Mouse (Mus musculus): Measurements from ENCODE around the gene Tcf23. TPM values are rescaled to one million over a fixed set of nuclear protein-coding genes. Genes with fewer than 3 reads are reported as not detected.

The Tcf23 gene
- under 1 TPM in 1 of 2 experiments, not detected in 1; 0.09 TPM for total RNA-seq (2021)
- long read RNA-seq, experiment 1, result 0 reads
- long read RNA-seq, experiment 2, result 0 reads

- intact Hi-C loops (cut with DNase I), result no loop called here
These were observed at the start of gene Tcf23 for GRCm38 (mm10) chr5:30968416-30968815. Gene Tcf23, plus strand, starts transcription at chr5:30968662.

DNA sequence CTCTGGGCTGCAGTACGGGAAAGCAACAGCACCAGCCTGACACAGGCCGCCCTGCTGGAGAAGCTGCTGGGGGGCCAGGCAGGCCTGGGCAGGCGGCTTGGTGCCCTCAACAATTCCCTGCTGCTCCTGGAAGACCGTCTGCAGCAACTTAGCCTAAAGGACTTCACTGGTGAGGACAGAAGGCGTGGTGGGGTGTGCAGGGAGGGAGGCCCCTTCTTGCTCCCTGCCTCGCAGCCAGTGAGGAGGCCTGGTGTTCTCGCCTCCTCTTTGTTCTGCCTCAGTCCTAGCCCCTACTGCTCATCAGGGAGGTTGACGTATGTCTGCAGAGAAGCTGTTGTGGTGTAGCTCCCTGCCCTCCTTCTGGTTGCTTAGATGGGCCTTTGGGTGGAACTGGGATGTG lies 49.8 kb upstream of the Tcf23 start:
- intact Hi-C loops (cut with DNase I), result loop anchor here (5.0 to 10.0 kb wide), 2 partner anchors 111 to 204 kb away; partner anchors contain the start of gene Dpysl5
- no peak for DNase-seq (ENCODE audit: low spot score in 2 of 2)

More at GRCm38 (mm10) chr5:30968416-30968815, at the start of gene Tcf23:
- no peak for DNase-seq (ENCODE audit: low spot score in 2 of 2)

DNA sequence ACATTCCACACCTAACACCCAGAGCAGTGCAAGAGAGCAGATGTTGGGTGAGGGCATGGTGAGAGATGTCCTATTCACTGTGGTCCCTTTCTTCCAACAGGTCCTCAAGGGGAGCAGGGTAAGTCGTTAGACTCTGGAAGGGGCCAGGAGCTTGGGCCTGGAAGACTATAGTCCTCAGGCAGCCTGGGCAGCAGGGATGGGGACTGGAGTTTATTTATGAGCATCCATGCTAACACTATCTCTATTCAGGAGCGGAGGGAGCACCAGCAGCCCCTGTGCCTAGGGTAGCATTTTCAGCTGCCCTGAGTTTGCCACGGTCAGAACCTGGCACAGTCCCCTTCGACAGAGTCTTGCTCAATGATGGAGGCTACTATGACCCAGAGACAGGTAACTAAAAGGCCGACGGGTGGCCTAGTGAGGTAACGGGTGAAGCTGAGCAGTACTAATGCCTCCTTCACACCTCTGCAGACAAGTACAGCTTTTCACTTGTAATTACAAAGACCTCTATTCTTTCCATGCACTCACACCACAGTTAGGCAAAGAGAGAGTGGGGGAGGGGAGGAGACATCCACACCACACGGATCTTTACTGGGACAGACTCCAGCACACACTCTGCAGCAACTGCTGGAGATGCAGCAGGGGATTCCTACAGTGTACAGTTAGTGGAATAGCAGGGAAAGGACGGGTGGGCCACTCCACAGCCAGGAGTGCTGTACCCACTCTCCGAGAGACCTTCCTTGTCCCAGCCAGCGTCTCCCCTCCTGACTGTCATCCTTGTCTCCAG lies 48.4 kb upstream of the Tcf23 start:
- intact Hi-C loops (cut with DNase I), result loop anchor here (5.0 to 10.0 kb wide), 2 partner anchors 113 to 205 kb away; partner anchors contain the start of gene Dpysl5
- peak in 1 of 2 experiments; percentile 59 for DNase-seq (ENCODE audit: low spot score in 2 of 2)

DNA sequence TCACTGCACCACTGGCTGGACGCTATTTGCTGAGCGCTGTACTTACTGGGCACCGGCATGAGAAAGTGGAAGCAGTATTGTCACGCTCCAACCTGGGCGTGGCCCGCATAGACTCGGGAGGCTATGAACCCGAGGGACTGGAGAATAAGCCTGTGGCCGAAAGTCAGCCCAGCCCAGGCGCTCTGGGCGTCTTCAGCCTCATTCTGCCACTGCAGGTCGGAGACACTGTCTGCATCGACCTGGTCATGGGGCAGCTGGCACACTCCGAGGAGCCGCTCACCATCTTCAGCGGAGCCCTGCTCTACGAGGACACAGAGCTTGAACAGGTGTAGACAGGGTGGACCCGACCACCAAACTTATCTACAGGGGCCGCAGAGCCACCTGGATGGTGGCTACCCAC lies 47.8 kb upstream of the Tcf23 start:
- intact Hi-C loops (cut with DNase I), result no loop called here
- no peak for DNase-seq (ENCODE audit: low spot score in 2 of 2)

- intact Hi-C loops (cut with DNase I), result no loop called here
- DNase-seq (ENCODE audit: low spot score in 2 of 2), result peak; percentile 87 to 91
These were observed 47.0 kb upstream of the Tcf23 start, which contains the start of gene Khk for GRCm38 (mm10) chr5:30921256-30922033. Gene Khk, plus strand, starts transcription at chr5:30921431.

- DNase-seq (ENCODE audit: low spot score in 2 of 2), result no peak
- intact Hi-C loops (cut with DNase I), result no loop called here
These were observed 45.9 kb upstream of the Tcf23 start for GRCm38 (mm10) chr5:30922581-30923041.

DNA sequence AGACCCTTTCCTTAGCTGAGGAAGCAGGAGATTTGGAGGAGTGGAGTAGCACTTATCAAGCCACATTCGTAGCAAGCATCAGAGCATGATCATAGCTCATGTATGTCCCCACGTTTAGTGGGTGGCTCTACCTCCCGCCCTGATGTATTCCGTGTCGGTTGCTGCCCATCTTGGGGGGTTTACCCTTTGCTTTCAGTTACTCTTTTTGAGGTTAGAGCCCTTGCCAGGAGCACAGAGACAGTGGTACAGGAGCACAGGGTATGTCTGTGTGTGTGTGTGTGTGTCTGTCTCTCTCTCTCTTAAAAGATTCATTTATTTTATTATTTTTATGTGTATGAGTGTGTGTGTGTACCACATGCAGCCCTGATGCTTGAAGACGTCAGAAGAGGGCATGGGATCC lies 45.3 kb upstream of the Tcf23 start:
- intact Hi-C loops (cut with DNase I), result no loop called here
- no peak for DNase-seq (ENCODE audit: low spot score in 2 of 2)

DNA sequence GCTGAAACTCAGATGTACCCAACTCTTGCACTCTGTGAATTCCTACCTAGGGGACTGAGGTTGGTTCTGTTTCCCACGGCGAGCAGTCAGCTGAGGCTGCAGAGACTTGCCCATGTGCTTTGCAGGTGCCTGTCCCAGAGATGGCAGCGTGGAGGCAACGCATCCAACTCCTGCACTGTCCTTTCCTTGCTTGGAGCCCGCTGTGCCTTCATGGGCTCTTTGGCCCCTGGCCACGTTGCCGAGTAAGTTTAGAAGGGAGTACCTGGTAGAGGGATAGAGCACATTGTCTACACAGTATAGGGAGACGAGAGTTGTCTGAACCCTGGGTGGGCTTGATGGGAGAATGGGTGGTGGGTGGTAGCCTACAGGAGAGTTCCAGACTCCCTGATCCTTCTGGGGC lies 43.8 kb upstream of the Tcf23 start:
- intact Hi-C loops (cut with DNase I), result no loop called here

DNA sequence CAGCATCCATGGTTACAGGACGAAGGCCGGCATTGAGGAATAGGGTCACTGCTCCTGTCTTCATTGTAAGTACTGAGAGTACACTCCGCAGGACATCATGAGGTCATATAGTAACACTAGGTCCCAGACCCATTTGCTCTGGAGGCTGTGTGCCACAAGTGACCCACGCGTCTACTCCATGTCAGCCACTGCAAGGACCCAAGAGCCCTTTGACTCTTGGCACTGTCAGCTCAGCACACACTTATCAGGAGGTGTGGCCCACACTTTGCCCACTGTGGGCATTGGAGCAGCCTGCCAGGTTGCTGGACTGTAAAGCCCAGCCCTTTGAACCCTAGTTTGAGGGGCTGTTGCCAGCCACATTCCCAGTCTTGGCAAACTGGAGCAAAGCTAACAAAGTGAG lies 43.2 kb upstream of the Tcf23 start:
- intact Hi-C loops (cut with DNase I), result no loop called here
- no peak for DNase-seq (ENCODE audit: low spot score in 2 of 2)

More for the DNA sequence above, 43.8 kb upstream of the Tcf23 start:
- DNase-seq (ENCODE audit: low spot score in 2 of 2), result no peak

GRCm38 (mm10) chr5:30926073-30926472 lies 42.4 kb upstream of the Tcf23 start:
- intact Hi-C loops (cut with DNase I), result no loop called here
- DNase-seq (ENCODE audit: low spot score in 2 of 2), result no peak

GRCm38 (mm10) chr5:30927945-30928529 lies 40.4 kb upstream of the Tcf23 start:
- peak; percentile 62 to 72 for DNase-seq (ENCODE audit: low spot score in 2 of 2)
- intact Hi-C loops (cut with DNase I), result no loop called here

- DNase-seq (ENCODE audit: low spot score in 2 of 2), result peak; percentile 89 to 90
- intact Hi-C loops (cut with DNase I), result loop anchor here (2.0 kb wide), 1 partner anchor 75 kb away; no protein-coding TSS in a partner anchor
These were observed 38.3 kb upstream of the Tcf23 start for GRCm38 (mm10) chr5:30930121-30930520.

DNA sequence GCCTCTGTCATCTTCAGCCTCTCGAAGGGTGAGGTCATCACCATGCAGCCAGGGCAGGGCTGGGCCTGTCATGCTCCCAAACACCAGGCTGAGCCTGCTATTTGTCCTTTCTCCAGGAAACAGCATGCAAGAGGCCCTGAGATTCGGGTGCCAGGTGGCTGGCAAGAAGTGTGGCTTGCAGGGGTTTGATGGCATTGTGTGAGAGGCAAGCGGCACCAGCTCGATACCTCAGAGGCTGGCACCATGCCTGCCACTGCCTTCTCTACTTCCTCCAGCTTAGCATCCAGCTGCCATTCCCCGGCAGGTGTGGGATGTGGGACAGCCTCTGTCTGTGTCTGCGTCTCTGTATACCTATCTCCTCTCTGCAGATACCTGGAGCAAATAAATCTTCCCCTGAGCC lies 37.6 kb upstream of the Tcf23 start:
- intact Hi-C loops (cut with DNase I), result loop anchor here (2.0 kb wide), 1 partner anchor 74 kb away; no protein-coding TSS in a partner anchor

GRCm38 (mm10) chr5:30931378-30931777 lies 37.1 kb upstream of the Tcf23 start:
- intact Hi-C loops (cut with DNase I), result loop anchor here (2.0 kb wide), 1 partner anchor 73 kb away; no protein-coding TSS in a partner anchor
- no peak for DNase-seq (ENCODE audit: low spot score in 2 of 2)

More for the DNA sequence above, 37.6 kb upstream of the Tcf23 start:
- DNase-seq (ENCODE audit: low spot score in 2 of 2), result no peak

- DNase-seq (ENCODE audit: low spot score in 2 of 2), result no peak
- intact Hi-C loops (cut with DNase I), result no loop called here
These were observed 34.8 kb upstream of the Tcf23 start for GRCm38 (mm10) chr5:30933705-30934104.

- DNase-seq (ENCODE audit: low spot score in 2 of 2), result no peak
- intact Hi-C loops (cut with DNase I), result no loop called here
These were observed 33.6 kb upstream of the Tcf23 start for GRCm38 (mm10) chr5:30934725-30935461.

- no peak for DNase-seq (ENCODE audit: low spot score in 2 of 2)
- intact Hi-C loops (cut with DNase I), result no loop called here
These were observed 25.5 kb upstream of the Tcf23 start for GRCm38 (mm10) chr5:30943004-30943403.

GRCm38 (mm10) chr5:30944344-30944743 lies 24.1 kb upstream of the Tcf23 start:
- intact Hi-C loops (cut with DNase I), result no loop called here
- DNase-seq (ENCODE audit: low spot score in 2 of 2), result no peak

Data from left cerebral cortex, postnatal 14 days (tissue).